Mouse (Mus musculus) ES-E14 (cell line): ENCODE measurements around the gene Coq7.

Experiments used
- CHD2 ChIP-seq: IDR thresholded peaks from 2 replicates; pipeline ENCODE4 v1.6.1; 2014; ENCODE audit warnings: mild to moderate bottlenecking, low read depth, low read length, inconsistent platforms
- HCFC1 ChIP-seq: IDR thresholded peaks from 2 replicates; pipeline ENCODE4 v1.6.1; 2012; ENCODE audit warnings: low read length, inconsistent platforms, borderline replicate concordance; ENCODE audit not compliant: insufficient read depth
- MAFK ChIP-seq: IDR thresholded peaks from 2 replicates; pipeline ENCODE4 v1.6.1; 2014; ENCODE audit warnings: mild to moderate bottlenecking, low read depth, low read length, inconsistent platforms; ENCODE audit not compliant: insufficient read depth
- ZC3H11A ChIP-seq: IDR thresholded peaks from 2 replicates; pipeline ENCODE4 v1.6.1; 2012; ENCODE audit warnings: low read depth, mild to moderate bottlenecking, inconsistent platforms, low read length, borderline replicate concordance
- ZNF384 ChIP-seq: IDR thresholded peaks from 2 replicates; pipeline ENCODE4 v1.6.1; 2012; ENCODE audit warnings: low read depth, low read length, inconsistent platforms

- TF ChIP-seq CHD2, result no peak
- TF ChIP-seq MAFK, result no peak
- TF ChIP-seq HCFC1, result no peak
- TF ChIP-seq ZC3H11A, result no peak
- no peak for TF ChIP-seq ZNF384
These were observed 56.7 kb downstream of the Coq7 start for GRCm38 (mm10) chr7:118476428-118476827.
